Mouse (Mus musculus) E14TG2a.4 (cell line): ENCODE data around the gene Gngt1.

Experiments used
- H3K27me3 ChIP-seq: 2 replicates; pipeline ENCODE4 v1.6.1; 2014; ENCODE audit warnings: low read length, control low read depth; ENCODE audit not compliant: insufficient read depth
- H3K36me3 ChIP-seq: 2 replicates; pipeline ENCODE4 v1.6.1; 2014; ENCODE audit warnings: low read length, control low read depth; ENCODE audit not compliant: insufficient read depth
- H3K4me1 ChIP-seq: replicated peaks from 2 replicates; pipeline ENCODE4 v1.6.1; 2014; ENCODE audit warnings: low read depth, low read length, control low read depth
- H3K4me3 ChIP-seq: replicated peaks from 2 replicates; pipeline ENCODE4 v1.5.1; 2014; ENCODE audit warnings: mild to moderate bottlenecking, low read length
- H3K9me3 ChIP-seq: 2 replicates; pipeline ENCODE4 v1.6.1; 2014; ENCODE audit warnings: low read length, control low read depth
- CTCF ChIP-seq: conservative IDR thresholded peaks from 2 replicates; pipeline ENCODE4 v1.5.1; 2014; ENCODE audit warnings: low read length
- NANOG ChIP-seq: IDR thresholded peaks from 2 replicates; pipeline ENCODE4 v1.6.1; 2014; ENCODE audit warnings: borderline replicate concordance, low read length, mixed read lengths
- POU5F1 ChIP-seq: IDR thresholded peaks from 2 replicates; pipeline ENCODE4 v1.6.1; 2014; ENCODE audit warnings: low read length, borderline replicate concordance

The Gngt1 gene

GRCm38 (mm10) chr6:4000716-4001115 is 7.1 kb downstream of the Gngt1 start:
- Histone ChIP-seq H3K36me3 (no peaks in the 10 kb centered on the region), H3K27me3 (peaks cover 16% of the 10 kb centered on the region), H3K4me3 (no peak overlapping the region), H3K4me1 (no peaks in the 10 kb centered on the region; the same call in 1 of the 2 replicates), H3K9me3 (no peaks in the 10 kb centered on the region)
- TF ChIP-seq POU5F1, result no peak
- TF ChIP-seq NANOG, result no peak
- no peak for TF ChIP-seq CTCF

- TF ChIP-seq NANOG (no peak), POU5F1 (no peak), CTCF (no peak)
Measured at GRCm38 (mm10) chr6:4003445-4003844, 9.9 kb downstream of the Gngt1 start.

GRCm38 (mm10) chr6:4003890-4004306 is 10.3 kb downstream of the Gngt1 start, which contains the start of gene Gng11:
Gene Gng11, plus strand, starts transcription at chr6:4003904.
- no peaks in the 10 kb centered on the region for H3K9me3 ChIP-seq
- peaks cover 16% of the 10 kb centered on the region for H3K27me3 ChIP-seq
- TF ChIP-seq NANOG (no peak), POU5F1 (no peak), CTCF (no peak)
- peak within 1 kb of the TSS; percentile 72 for H3K4me3 ChIP-seq
- no peaks in the 10 kb centered on the region; the same call in 1 of the 2 replicates for H3K4me1 ChIP-seq
- no peaks in the 10 kb centered on the region for H3K36me3 ChIP-seq

More at GRCm38 (mm10) chr6:4003445-4003844, 9.9 kb downstream of the Gngt1 start:
- Histone ChIP-seq H3K4me1 (no peaks in the 10 kb centered on the region; the same call in 1 of the 2 replicates), H3K9me3 (no peaks in the 10 kb centered on the region), H3K4me3 (no peak overlapping the region), H3K27me3 (peaks cover 16% of the 10 kb centered on the region), H3K36me3 (no peaks in the 10 kb centered on the region)

- no peak for TF ChIP-seq NANOG
- no peak for TF ChIP-seq CTCF
- TF ChIP-seq POU5F1, result no peak
- Histone ChIP-seq H3K4me1 (no peaks in the 10 kb centered on the region; the same call in 1 of the 2 replicates), H3K4me3 (no peak overlapping the region), H3K9me3 (no peaks in the 10 kb centered on the region), H3K36me3 (no peaks in the 10 kb centered on the region), H3K27me3 (peaks cover 16% of the 10 kb centered on the region)
Measured at GRCm38 (mm10) chr6:4004808-4005207, 11.2 kb downstream of the Gngt1 start.

GRCm38 (mm10) chr6:4008501-4009040 is 15.0 kb downstream of the Gngt1 start:
- no peaks in the 10 kb centered on the region for H3K36me3 ChIP-seq
- H3K4me3 ChIP-seq, result no peak overlapping the region
- H3K27me3 ChIP-seq, result peaks cover 9% of the 10 kb centered on the region
- no peak for TF ChIP-seq NANOG
- no peak for TF ChIP-seq POU5F1
- no peak for TF ChIP-seq CTCF
- no peaks in the 10 kb centered on the region; the same call in 1 of the 2 replicates for H3K4me1 ChIP-seq
- no peaks in the 10 kb centered on the region for H3K9me3 ChIP-seq

GRCm38 (mm10) chr6:4009548-4009947 is 16.0 kb downstream of the Gngt1 start:
- Histone ChIP-seq H3K9me3 (no peaks in the 10 kb centered on the region), H3K4me3 (no peak overlapping the region)
- no peak for TF ChIP-seq POU5F1
- TF ChIP-seq CTCF, result no peak
- TF ChIP-seq NANOG, result no peak

GRCm38 (mm10) chr6:4022645-4023044 is 29.1 kb downstream of the Gngt1 start:
- TF ChIP-seq CTCF, result no peak
- TF ChIP-seq NANOG, result no peak
- TF ChIP-seq POU5F1, result no peak
- Histone ChIP-seq H3K27me3 (no peaks in the 10 kb centered on the region), H3K9me3 (no peaks in the 10 kb centered on the region), H3K36me3 (no peaks in the 10 kb centered on the region), H3K4me1 (no peaks in the 10 kb centered on the region), H3K4me3 (no peak overlapping the region)

More at GRCm38 (mm10) chr6:4009548-4009947, 16.0 kb downstream of the Gngt1 start:
- H3K36me3 ChIP-seq, result no peaks in the 10 kb centered on the region
- H3K27me3 ChIP-seq, result peaks cover 4% of the 10 kb centered on the region
- H3K4me1 ChIP-seq, result no peaks in the 10 kb centered on the region

GRCm38 (mm10) chr6:4026367-4026766 is 32.8 kb downstream of the Gngt1 start:
- H3K9me3 ChIP-seq, result no peaks in the 10 kb centered on the region
- no peaks in the 10 kb centered on the region for H3K4me1 ChIP-seq
- no peak overlapping the region for H3K4me3 ChIP-seq
- H3K36me3 ChIP-seq, result no peaks in the 10 kb centered on the region
- no peak for TF ChIP-seq CTCF
- TF ChIP-seq NANOG, result no peak
- TF ChIP-seq POU5F1, result no peak
- H3K27me3 ChIP-seq, result no peaks in the 10 kb centered on the region

- Histone ChIP-seq H3K36me3 (no peaks in the 10 kb centered on the region), H3K27me3 (no peaks in the 10 kb centered on the region), H3K4me1 (no peaks in the 10 kb centered on the region), H3K9me3 (no peaks in the 10 kb centered on the region), H3K4me3 (no peak overlapping the region)
- TF ChIP-seq CTCF (no peak), POU5F1 (no peak), NANOG (no peak)
Measured at GRCm38 (mm10) chr6:4030956-4031355, 37.4 kb downstream of the Gngt1 start.
